Mouse (Mus musculus): ENCODE measurements around the gene Ppard. TPM values are rescaled to one million over a fixed set of nuclear protein-coding genes. Genes with fewer than 3 reads are reported as not detected.
A peak's percentile ranks its signal among the peaks of the same experiment; 100 is the strongest.
"Not testable (repeated sequence)": the region's sequence is repeated elsewhere in the genome, so short reads cannot be mapped to it uniquely, and the experiment has no call there.

Ppard gene
- total RNA-seq, 2 experiments from 2014 or later: 26.6 to 28.8 TPM

GRCm38 (mm10) chr17:28327673-28328325 is 95.3 kb downstream of the Ppard start:
- peak in 1 of 2 experiments; percentile 68 for DNase-seq (ENCODE audit: low spot score in 2 of 2)

DNA sequence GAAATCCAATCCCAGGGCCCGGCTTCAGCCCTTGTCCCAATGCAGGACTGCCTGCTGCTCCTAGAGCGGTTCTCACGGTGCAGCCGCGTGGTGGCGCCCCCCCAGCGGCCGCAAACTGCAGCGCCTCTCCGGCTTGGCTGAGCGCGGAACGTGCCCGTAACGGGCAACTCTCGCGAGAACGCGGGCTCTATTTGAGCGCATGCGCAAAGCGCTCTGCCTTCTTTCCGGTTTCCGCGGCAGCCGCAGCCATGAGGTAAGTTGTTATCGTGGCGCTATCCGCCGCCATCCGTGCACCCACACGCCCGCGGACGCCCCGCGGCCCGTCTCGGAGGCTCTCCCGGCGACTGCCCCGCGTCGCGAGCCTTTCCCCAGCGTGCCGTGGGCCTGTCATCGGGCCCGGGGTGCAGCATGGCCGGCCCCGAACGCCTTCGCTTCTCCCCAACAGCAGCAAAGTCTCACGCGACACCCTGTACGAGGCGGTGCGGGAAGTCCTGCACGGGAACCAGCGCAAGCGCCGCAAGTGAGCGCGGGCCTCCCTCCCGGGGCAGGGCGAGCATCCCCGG is 95.9 kb downstream of the Ppard start, which contains the start of gene Rpl10a:
TSS of gene Rpl10a (plus strand) at position 106 of the 563 bp plus-strand sequence.
- peak; percentile 97 to 98 for DNase-seq (ENCODE audit: low spot score in 2 of 2)
- intact Hi-C loops (cut with DNase I): loop anchor here (5.0 kb wide), 2 partner anchors 96 to 194 kb away; partner anchors contain the start of gene Ppard

More at GRCm38 (mm10) chr17:28327673-28328325, 95.3 kb downstream of the Ppard start:
- intact Hi-C loops (cut with DNase I): loop anchor here (5.0 kb wide), 2 partner anchors 95 to 195 kb away; partner anchors contain the start of gene Ppard

DNA sequence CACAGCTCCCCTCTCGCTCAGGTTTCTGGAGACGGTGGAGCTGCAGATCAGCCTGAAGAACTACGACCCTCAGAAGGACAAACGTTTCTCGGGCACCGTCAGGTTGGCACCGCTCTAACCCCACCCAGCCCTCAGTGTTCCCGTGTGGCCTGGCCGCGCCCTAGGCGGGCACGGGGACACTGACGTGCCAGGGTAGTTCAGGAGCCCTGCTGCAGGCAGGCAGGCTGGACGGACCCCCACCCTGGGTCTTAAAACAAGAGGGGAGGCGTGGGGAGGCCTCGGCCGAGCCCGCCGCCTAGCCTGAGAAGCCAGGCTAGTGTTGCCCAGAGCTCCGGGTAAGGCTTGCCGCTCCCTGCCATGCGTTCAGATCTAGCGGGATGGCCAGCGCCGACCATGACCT is 96.4 kb downstream of the Ppard start:
- no peak for DNase-seq (ENCODE audit: low spot score in 2 of 2)
- intact Hi-C loops (cut with DNase I): loop anchor here (5.0 kb wide), 2 partner anchors 97 to 193 kb away; partner anchors contain the start of gene Ppard

DNA sequence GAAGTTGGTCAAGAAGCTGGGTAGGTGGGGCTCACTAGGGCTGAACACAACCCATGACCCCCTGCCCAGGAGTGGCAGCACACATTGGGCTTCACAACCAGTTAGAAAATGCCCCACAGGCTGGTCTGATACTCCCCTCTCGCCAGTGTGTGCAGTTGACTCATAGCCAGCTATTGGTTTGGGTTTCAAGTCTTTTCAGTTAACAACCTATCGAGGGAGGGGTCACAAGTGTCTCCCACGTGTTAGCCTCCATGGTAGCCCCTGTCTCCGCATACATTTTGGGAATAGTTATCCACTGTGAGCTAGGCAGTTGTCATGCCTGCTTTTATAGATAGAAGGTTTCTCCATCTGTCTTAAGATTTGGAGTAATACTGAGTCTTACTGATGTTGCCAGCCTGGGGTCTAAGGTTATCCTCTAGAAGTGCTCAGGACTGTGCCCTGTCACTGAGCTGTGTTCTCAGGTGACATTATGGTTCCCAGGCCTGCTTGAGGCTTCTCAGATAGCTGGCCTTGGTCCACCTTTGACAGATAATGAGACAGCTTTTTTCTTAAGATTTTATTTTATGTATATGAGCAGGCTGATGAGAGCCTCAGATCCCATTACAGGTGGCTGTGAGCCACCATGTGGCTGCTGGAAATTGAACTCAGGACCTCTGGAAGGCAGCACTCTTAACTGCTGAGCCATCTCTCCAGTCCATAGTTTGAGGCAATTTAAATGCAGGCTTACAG is 97.2 kb downstream of the Ppard start:
- intact Hi-C loops (cut with DNase I): loop anchor here (5.0 kb wide), 2 partner anchors 97 to 193 kb away; partner anchors contain the start of gene Ppard
- no peak for DNase-seq (ENCODE audit: low spot score in 2 of 2)

GRCm38 (mm10) chr17:28330232-28330546 is 97.7 kb downstream of the Ppard start:
- intact Hi-C loops (cut with DNase I): no loop called here
- DNase-seq (ENCODE audit: low spot score in 2 of 2): no peak

DNA sequence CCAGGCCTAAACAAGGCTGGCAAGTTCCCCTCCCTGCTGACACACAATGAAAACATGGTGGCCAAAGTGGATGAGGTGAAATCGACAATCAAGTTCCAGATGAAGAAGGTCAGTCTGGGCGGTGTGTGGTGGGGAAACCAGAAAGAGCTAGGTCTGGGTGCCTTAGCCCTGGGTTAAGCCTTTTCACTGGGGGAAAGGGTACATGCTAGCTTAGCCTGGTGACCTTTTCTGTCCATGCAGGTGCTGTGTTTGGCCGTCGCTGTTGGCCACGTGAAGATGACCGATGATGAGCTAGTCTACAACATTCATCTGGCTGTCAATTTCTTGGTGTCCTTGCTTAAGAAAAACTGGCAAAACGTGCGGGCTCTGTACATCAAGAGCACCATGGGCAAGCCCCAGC is 98.1 kb downstream of the Ppard start:
- DNase-seq (ENCODE audit: low spot score in 2 of 2); intact Hi-C loops (cut with DNase I): not testable (repeated sequence)

- intact Hi-C loops (cut with DNase I): no loop called here
- no peak for DNase-seq (ENCODE audit: low spot score in 2 of 2)
These were observed 99.0 kb downstream of the Ppard start for GRCm38 (mm10) chr17:28331241-28332112.

DNA sequence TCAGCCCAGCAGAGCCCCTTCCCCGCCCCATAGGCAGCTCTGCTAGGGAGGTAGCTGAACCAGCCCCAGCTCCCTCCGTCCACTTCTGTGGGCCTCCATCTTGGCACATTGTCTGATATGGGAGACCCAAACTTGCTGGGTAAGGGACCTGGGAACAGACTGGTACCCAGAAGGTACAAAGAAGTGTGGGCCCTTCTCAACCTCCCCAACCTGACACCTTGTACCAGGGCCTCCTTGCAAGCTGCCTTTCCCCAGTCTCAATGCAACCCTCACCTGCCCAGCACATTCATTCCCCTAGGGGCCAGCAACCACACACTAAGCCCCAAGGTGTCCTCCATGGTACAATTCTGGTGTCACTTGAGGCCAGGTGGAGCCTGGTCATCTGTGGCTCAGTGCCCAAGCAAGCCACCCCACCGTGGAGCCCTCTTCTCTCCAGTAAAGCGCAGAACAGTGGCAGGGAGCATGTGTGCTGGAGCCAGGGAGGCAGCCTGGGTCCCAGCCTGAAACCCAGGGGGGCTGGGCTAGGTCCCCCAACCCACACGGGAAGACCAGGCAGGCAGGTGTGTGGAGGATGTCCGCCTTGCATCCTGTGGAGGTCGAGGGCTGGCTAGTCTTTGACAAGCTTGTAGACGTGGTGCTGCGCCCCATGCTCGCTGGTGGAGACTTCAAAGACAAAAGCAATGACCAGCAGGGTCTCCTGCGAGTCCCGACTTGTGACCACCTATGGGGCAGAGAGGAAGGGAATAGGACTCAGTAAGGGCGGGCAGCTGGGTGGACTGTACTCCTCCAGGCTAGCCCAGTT is 99.8 kb downstream of the Ppard start:
- no peak for DNase-seq (ENCODE audit: low spot score in 2 of 2)
- intact Hi-C loops (cut with DNase I): no loop called here

- no peak for DNase-seq (ENCODE audit: low spot score in 2 of 2)
- intact Hi-C loops (cut with DNase I): no loop called here
These were observed 100.5 kb downstream of the Ppard start for GRCm38 (mm10) chr17:28332915-28333546.

- DNase-seq (ENCODE audit: low spot score in 2 of 2): no peak
- intact Hi-C loops (cut with DNase I): no loop called here
These were observed 102.8 kb downstream of the Ppard start for GRCm38 (mm10) chr17:28335267-28335666.

GRCm38 (mm10) chr17:28337547-28337946 is 105.0 kb downstream of the Ppard start:
- DNase-seq (ENCODE audit: low spot score in 2 of 2): no peak
- intact Hi-C loops (cut with DNase I): no loop called here

- intact Hi-C loops (cut with DNase I): no loop called here
- DNase-seq (ENCODE audit: low spot score in 2 of 2): no peak
These were observed 108.1 kb downstream of the Ppard start for GRCm38 (mm10) chr17:28340578-28340977.

DNA sequence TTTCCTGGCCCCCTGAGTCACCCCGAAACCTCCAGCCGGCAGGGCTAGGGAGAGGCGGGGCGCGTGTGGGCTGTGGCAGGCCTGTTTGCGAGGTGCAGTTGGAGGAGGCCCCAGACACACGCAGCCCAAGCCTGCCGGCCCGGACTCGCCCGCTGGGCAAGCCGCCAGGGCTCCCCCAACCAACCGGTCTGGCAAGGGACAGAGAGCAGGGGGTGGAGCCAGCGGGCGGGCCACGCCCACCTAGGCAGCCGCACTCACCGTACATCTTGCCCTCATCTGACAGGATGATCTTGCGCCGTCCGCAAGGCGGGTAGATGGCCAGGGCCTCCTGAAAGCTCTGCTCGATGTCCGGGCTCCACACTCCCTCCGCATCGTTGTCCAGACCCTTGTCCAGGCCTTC is 108.6 kb downstream of the Ppard start:
- intact Hi-C loops (cut with DNase I): no loop called here
- peak in 1 of 2 experiments; percentile 50 for DNase-seq (ENCODE audit: low spot score in 2 of 2)

GRCm38 (mm10) chr17:28344050-28344607 is 111.6 kb downstream of the Ppard start:
- intact Hi-C loops (cut with DNase I): no loop called here

DNA sequence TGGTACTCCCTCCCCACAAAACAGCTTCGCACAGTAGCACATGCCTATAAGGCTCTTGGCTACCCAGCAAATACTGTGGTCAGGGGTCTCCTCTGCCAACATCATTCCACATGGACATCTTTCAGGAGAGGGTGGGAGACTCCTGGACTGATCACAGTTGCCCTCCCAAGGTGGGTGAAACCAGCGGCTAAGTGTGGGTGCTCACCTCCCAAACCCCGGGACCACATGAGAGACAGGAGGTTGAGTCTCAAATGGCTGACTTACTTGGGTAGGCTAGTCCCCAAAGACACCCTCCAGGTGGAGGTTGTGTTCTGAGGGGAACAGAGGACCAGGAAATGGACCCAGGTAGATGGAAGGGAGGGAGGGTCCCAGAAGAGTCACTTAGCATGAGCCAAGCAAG is 112.2 kb downstream of the Ppard start:
- DNase-seq (ENCODE audit: low spot score in 2 of 2): no peak
- intact Hi-C loops (cut with DNase I): no loop called here

More at GRCm38 (mm10) chr17:28344050-28344607, 111.6 kb downstream of the Ppard start:
- no peak for DNase-seq (ENCODE audit: low spot score in 2 of 2)

- DNase-seq (ENCODE audit: low spot score in 2 of 2): no peak
- intact Hi-C loops (cut with DNase I): no loop called here
These were observed 112.8 kb downstream of the Ppard start for GRCm38 (mm10) chr17:28345271-28345721.

- no peak for DNase-seq (ENCODE audit: low spot score in 2 of 2)
- intact Hi-C loops (cut with DNase I): no loop called here
These were observed 113.4 kb downstream of the Ppard start for GRCm38 (mm10) chr17:28345882-28346281.

DNA sequence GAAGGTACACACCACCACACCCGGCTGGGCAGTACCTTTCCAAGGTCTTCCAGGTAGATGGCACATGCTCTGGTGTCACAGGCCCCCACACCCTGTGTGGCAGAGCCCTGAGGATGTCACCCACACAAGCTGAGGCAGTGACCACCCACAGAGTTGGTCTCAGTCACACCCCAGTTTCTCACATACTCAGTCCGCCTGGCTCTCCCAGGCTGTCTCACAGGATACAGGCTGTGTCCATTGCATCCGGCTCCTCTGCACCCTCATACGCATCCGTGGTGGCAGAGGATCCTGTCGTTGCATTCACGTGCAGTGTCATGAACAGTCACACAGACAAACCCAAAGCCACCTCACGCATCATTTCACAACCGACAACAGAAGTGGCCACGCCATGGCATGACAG is 114.8 kb downstream of the Ppard start:
- intact Hi-C loops (cut with DNase I): no loop called here
- no peak for DNase-seq (ENCODE audit: low spot score in 2 of 2)
